Mouse (Mus musculus): ENCODE measurements around the gene Mad2l2. TPM values are rescaled to one million over a fixed set of nuclear protein-coding genes. Genes with fewer than 3 reads are reported as not detected.
"Not testable (repeated sequence)": the region's sequence is repeated elsewhere in the genome, so short reads cannot be mapped to it uniquely, and the experiment has no call there.

Gene Mad2l2
- total RNA-seq, 1 experiment: 34.0 TPM

DNA sequence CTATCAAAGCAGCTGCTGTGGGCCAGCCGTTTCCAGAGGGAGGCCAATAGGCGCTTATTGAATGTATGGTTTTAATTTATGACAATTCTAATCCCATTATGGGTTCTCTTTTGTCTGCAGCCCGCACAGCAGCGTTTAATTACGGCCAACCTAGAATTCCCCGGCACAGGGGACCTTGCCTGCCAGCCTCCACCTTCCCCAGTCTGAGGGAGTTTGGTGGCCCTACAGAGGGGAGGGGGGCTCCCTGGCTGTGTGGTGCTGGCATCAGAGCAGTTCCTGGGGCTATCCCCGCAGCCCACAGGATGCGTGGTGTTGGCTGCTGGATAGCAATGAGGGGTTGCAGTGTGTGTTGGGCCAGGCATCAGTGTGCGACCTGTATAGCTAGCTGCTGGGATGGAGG is 54.4 kb downstream of the Mad2l2 start:
- no peak overlapping the region for H3K27ac ChIP-seq (ENCODE audit: insufficient read depth, low read depth, low read length, poor library complexity, severe bottlenecking)
- H3K9ac ChIP-seq (ENCODE audit: insufficient read depth, low read depth, low read length, poor library complexity, severe bottlenecking): no peak overlapping the region

DNA sequence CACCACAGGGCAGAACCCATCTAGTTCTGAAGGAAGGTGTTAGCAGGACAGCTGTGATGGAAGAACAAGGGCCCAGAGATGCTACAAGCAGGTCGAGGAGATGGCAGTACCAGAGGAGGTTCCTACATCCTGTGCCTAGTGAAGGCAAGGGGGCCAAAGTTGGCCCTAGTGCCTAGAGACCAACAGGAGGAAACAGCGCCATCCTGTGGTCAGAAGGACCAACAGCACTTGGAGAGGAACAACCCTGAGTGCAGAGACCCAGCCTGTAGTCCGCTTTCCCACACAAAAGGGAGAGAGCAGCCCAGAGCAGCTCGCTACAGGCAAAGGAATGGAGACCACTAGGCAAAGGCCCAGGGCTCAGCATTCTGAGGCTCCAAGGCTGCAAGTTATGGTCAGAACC is 55.6 kb downstream of the Mad2l2 start:
- H3K9ac ChIP-seq (ENCODE audit: insufficient read depth, low read depth, low read length, poor library complexity, severe bottlenecking): no peak overlapping the region
- no peaks in the 10 kb centered on the region for H3K9me3 ChIP-seq (ENCODE audit: control insufficient read depth, insufficient read depth, low read depth, low read length)
- DNase-seq (ENCODE audit: low read depth, low spot score): no peak
- in situ Hi-C loops (cut with MboI; ENCODE audit: low sequenced_read_pairs in 2 of 2, unreplicated experiment in 2 of 2): no loop called here
- no peaks in the 10 kb centered on the region for H3K36me3 ChIP-seq (ENCODE audit: control insufficient read depth, insufficient read depth, low read length, poor library complexity, severe bottlenecking)
- TF ChIP-seq ZC3H11A (IDR thresholded peaks at IDR 0.05; ENCODE audit: borderline replicate concordance, low read depth, low read length) (no peak), HCFC1 (IDR thresholded peaks at IDR 0.05; ENCODE audit: borderline replicate concordance, insufficient read depth, low read length) (no peak), CHD2 (IDR thresholded peaks at IDR 0.05; ENCODE audit: low read depth, low read length) (no peak), ZNF384 (IDR thresholded peaks at IDR 0.05; ENCODE audit: low read depth, low read length) (no peak), MAFK (IDR thresholded peaks at IDR 0.05; ENCODE audit: insufficient read depth, low read depth, low read length) (no peak)
- no peak overlapping the region; a peak in 1 of 4 replicates for H3K4me3 ChIP-seq (ENCODE audit: insufficient read depth in 1 of 2, low read depth in 1 of 2, low read length in 2 of 2, poor library complexity in 1 of 2, severe bottlenecking in 1 of 2)
- H3K4me1 ChIP-seq (ENCODE audit: control insufficient read depth in 2 of 2, insufficient read depth in 2 of 2, low read length in 2 of 2, poor library complexity in 1 of 2): peaks cover 0 to 3% of the 10 kb centered on the region in 2 experiments; a peak in 1 of 4 replicates
- no peak overlapping the region for H3K27ac ChIP-seq (ENCODE audit: insufficient read depth, low read depth, low read length, poor library complexity, severe bottlenecking)

More for the DNA sequence above, 54.4 kb downstream of the Mad2l2 start:
- Histone ChIP-seq H3K9me3 (ENCODE audit: control insufficient read depth, insufficient read depth, low read depth, low read length) (no peaks in the 10 kb centered on the region), H3K4me1 (ENCODE audit: control insufficient read depth in 2 of 2, insufficient read depth in 2 of 2, low read length in 2 of 2, poor library complexity in 1 of 2) (peaks cover 0 to 3% of the 10 kb centered on the region in 2 experiments; a peak in 1 of 4 replicates), H3K36me3 (ENCODE audit: control insufficient read depth, insufficient read depth, low read length, poor library complexity, severe bottlenecking) (no peaks in the 10 kb centered on the region), H3K4me3 (ENCODE audit: insufficient read depth in 1 of 2, low read depth in 1 of 2, low read length in 2 of 2, poor library complexity in 1 of 2, severe bottlenecking in 1 of 2) (no peak overlapping the region; a peak in 1 of 4 replicates)
- TF ChIP-seq ZNF384 (IDR thresholded peaks at IDR 0.05; ENCODE audit: low read depth, low read length): no peak
- TF ChIP-seq CHD2 (IDR thresholded peaks at IDR 0.05; ENCODE audit: low read depth, low read length): no peak
- no peak for TF ChIP-seq MAFK (IDR thresholded peaks at IDR 0.05; ENCODE audit: insufficient read depth, low read depth, low read length)
- TF ChIP-seq ZC3H11A (IDR thresholded peaks at IDR 0.05; ENCODE audit: borderline replicate concordance, low read depth, low read length): no peak
- TF ChIP-seq HCFC1 (IDR thresholded peaks at IDR 0.05; ENCODE audit: borderline replicate concordance, insufficient read depth, low read length): no peak
- no peak for DNase-seq (ENCODE audit: low read depth, low spot score)
- in situ Hi-C loops (cut with MboI; ENCODE audit: low sequenced_read_pairs in 2 of 2, unreplicated experiment in 2 of 2): no loop called here

DNA sequence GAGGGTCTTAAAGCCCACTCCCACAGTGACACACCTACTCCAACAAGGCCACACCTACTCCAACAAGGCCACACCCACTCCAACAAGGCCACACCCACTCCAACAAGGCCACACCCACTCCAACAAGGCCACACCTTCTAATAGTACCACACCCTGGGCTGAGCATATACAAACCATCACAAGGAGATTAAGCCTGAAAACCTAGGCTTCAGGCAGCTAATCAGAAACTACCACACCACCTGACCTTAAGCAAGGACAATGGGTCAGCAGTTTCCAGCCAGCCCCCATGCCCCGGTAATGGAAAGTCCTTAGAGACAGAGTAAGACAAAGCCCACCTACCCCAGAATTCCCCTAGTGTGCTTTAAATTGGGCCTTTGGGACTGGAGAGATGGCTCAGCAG is 58.6 kb downstream of the Mad2l2 start:
- H3K9ac ChIP-seq (ENCODE audit: insufficient read depth, low read depth, low read length, poor library complexity, severe bottlenecking); H3K4me3 ChIP-seq (ENCODE audit: insufficient read depth in 1 of 2, low read depth in 1 of 2, low read length in 2 of 2, poor library complexity in 1 of 2, severe bottlenecking in 1 of 2); in situ Hi-C loops (cut with MboI; ENCODE audit: low sequenced_read_pairs in 2 of 2, unreplicated experiment in 2 of 2); DNase-seq (ENCODE audit: low read depth, low spot score); H3K27ac ChIP-seq (ENCODE audit: insufficient read depth, low read depth, low read length, poor library complexity, severe bottlenecking); H3K9me3 ChIP-seq (ENCODE audit: control insufficient read depth, insufficient read depth, low read depth, low read length); H3K36me3 ChIP-seq (ENCODE audit: control insufficient read depth, insufficient read depth, low read length, poor library complexity, severe bottlenecking): not testable (repeated sequence)
- H3K4me1 ChIP-seq (ENCODE audit: control insufficient read depth in 2 of 2, insufficient read depth in 2 of 2, low read length in 2 of 2, poor library complexity in 1 of 2): peaks cover 0 to 13% of the 10 kb centered on the region in 2 experiments; a peak in 1 of 4 replicates

DNA sequence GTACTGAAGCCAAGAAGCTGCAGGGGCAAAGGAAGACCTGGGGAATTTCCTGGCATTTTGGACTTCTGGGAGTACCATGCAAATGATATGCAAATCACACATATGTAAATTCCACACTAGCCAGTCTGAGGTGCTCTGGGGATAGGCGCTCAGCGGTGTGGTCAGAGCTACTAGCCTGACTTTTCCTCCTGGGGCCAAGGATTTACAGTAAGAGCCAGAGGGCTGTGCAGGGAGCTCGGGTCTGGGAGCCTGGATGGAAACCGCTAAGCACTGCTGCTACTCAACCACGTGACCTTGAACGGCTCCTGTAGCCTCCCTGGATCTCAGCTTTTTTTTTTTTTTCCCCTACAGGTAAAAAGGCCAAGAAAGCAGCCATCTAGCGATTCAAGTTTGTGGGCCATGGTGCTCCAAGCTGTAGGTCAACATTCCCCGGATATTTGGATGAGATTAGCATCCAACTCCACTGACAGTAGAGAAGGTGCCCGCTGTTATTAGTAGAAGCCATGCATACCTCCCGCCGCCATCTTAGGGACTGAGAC is 62.6 kb downstream of the Mad2l2 start:
- no peaks in the 10 kb centered on the region for H3K36me3 ChIP-seq (ENCODE audit: control insufficient read depth, insufficient read depth, low read length, poor library complexity, severe bottlenecking)
- peak overlapping the region; percentile 65 for H3K27ac ChIP-seq (ENCODE audit: insufficient read depth, low read depth, low read length, poor library complexity, severe bottlenecking)
- DNase-seq (ENCODE audit: low read depth, low spot score): no peak
- TF ChIP-seq ZNF384 (IDR thresholded peaks at IDR 0.05; ENCODE audit: low read depth, low read length) (peak; percentile 94), ZC3H11A (IDR thresholded peaks at IDR 0.05; ENCODE audit: borderline replicate concordance, low read depth, low read length) (no peak)
- in situ Hi-C loops (cut with MboI; ENCODE audit: low sequenced_read_pairs in 2 of 2, unreplicated experiment in 2 of 2): no loop called here
- peaks cover 0 to 12% of the 10 kb centered on the region in 2 experiments; a peak in 1 of 4 replicates for H3K4me1 ChIP-seq (ENCODE audit: control insufficient read depth in 2 of 2, insufficient read depth in 2 of 2, low read length in 2 of 2, poor library complexity in 1 of 2)
- H3K9me3 ChIP-seq (ENCODE audit: control insufficient read depth, insufficient read depth, low read depth, low read length): no peaks in the 10 kb centered on the region
- H3K4me3 ChIP-seq (ENCODE audit: insufficient read depth in 1 of 2, low read depth in 1 of 2, low read length in 2 of 2, poor library complexity in 1 of 2, severe bottlenecking in 1 of 2): peak overlapping the region in 1 of 2 experiments; percentile 43; a peak in 2 of 4 replicates
- peak overlapping the region; percentile 64; the same call in 1 of the 2 replicates for H3K9ac ChIP-seq (ENCODE audit: insufficient read depth, low read depth, low read length, poor library complexity, severe bottlenecking)

DNA sequence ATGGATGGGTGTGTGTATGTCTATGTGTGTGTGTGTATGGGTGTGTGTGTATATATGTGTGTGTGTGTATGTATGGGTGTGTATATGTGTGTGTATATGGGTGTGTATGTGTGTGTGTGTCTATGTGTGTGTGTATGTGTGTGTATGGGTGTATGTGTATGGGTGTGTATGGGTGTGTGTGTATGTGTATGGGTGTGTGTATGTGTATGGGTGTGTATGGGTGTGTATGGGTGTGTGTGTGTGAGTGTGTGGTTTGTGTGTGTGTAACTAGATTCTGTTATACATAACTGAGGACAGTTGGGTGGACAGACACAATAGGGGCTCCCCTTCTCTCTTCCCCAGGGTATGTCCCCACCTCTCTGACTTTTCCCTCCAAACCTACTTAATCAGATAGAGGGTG is 64.2 kb downstream of the Mad2l2 start:
- Histone ChIP-seq H3K4me3 (ENCODE audit: insufficient read depth in 1 of 2, low read depth in 1 of 2, low read length in 2 of 2, poor library complexity in 1 of 2, severe bottlenecking in 1 of 2) (no peak overlapping the region), H3K4me1 (ENCODE audit: control insufficient read depth in 2 of 2, insufficient read depth in 2 of 2, low read length in 2 of 2, poor library complexity in 1 of 2) (peaks cover 0 to 12% of the 10 kb centered on the region in 2 experiments; a peak in 1 of 4 replicates), H3K36me3 (ENCODE audit: control insufficient read depth, insufficient read depth, low read length, poor library complexity, severe bottlenecking) (no peaks in the 10 kb centered on the region), H3K9me3 (ENCODE audit: control insufficient read depth, insufficient read depth, low read depth, low read length) (no peaks in the 10 kb centered on the region), H3K9ac (ENCODE audit: insufficient read depth, low read depth, low read length, poor library complexity, severe bottlenecking) (no peak overlapping the region), H3K27ac (ENCODE audit: insufficient read depth, low read depth, low read length, poor library complexity, severe bottlenecking) (no peak overlapping the region)
- DNase-seq (ENCODE audit: low read depth, low spot score): no peak
- in situ Hi-C loops (cut with MboI; ENCODE audit: low sequenced_read_pairs in 2 of 2, unreplicated experiment in 2 of 2): no loop called here
- TF ChIP-seq MAFK (IDR thresholded peaks at IDR 0.05; ENCODE audit: insufficient read depth, low read depth, low read length) (no peak), CHD2 (IDR thresholded peaks at IDR 0.05; ENCODE audit: low read depth, low read length) (no peak), ZC3H11A (IDR thresholded peaks at IDR 0.05; ENCODE audit: borderline replicate concordance, low read depth, low read length) (no peak)

Other genes starting within 250 kb of the Mad2l2 start
- gene Mfn2, start 225.7 kb upstream of the Mad2l2 start, total RNA-seq (2012; rRNA removed): 12.4 and 18.6 TPM in 2 replicates
- gene Plod1, start 193.6 kb upstream of the Mad2l2 start, total RNA-seq (2012; rRNA removed): 26.2 and 50.0 TPM in 2 replicates
- 73.5 and 115 TPM in 2 replicates for gene 2510039O18Rik, start 189.5 kb upstream of the Mad2l2 start, total RNA-seq (2012; rRNA removed)
- 0.95 and 3.8 TPM in 2 replicates for gene Nppb, start 144.6 kb upstream of the Mad2l2 start, total RNA-seq (2012; rRNA removed)
- 0.37 TPM in 1 of 2 replicates, not detected in the other for gene Nppa, start 129.7 kb upstream of the Mad2l2 start, total RNA-seq (2012; rRNA removed)
- gene Clcn6, start 91.6 kb upstream of the Mad2l2 start, total RNA-seq (2012; rRNA removed): 32.5 and 49.1 TPM in 2 replicates
- gene Mthfr, start 91.3 kb upstream of the Mad2l2 start, total RNA-seq (2012; rRNA removed): 34.0 and 51.7 TPM in 2 replicates
- 122 and 158 TPM in 2 replicates for gene Agtrap, start 42.4 kb upstream of the Mad2l2 start, total RNA-seq (2012; rRNA removed)
- gene Draxin, start 314 bp downstream of the Mad2l2 start, total RNA-seq (2012; rRNA removed): 0.76 and 1.3 TPM in 2 replicates
- gene Fbxo6, start 21.8 kb downstream of the Mad2l2 start, total RNA-seq (2012; rRNA removed): 43.8 and 49.4 TPM in 2 replicates
- gene Fbxo44, start 30.1 kb downstream of the Mad2l2 start, total RNA-seq (2012; rRNA removed): 5.1 and 11.0 TPM in 2 replicates
- 16.5 and 23.7 TPM in 2 replicates for gene Fbxo2, start 30.2 kb downstream of the Mad2l2 start, total RNA-seq (2012; rRNA removed)
- 1.6 and 2.2 TPM in 2 replicates for gene Disp3, start 157.6 kb downstream of the Mad2l2 start, total RNA-seq (2012; rRNA removed)